Mouse (Mus musculus) brain, embryonic 14.5 days (tissue): ENCODE measurements around the gene Sh3bp5l.

ENCODE experiments used
- CTCF ChIP-seq: fragments of 200-500 bp; IDR thresholded peaks from 2 replicates; pipeline ENCODE4 v1.5.1; 2012; ENCODE audit warnings: inconsistent platforms, mild to moderate bottlenecking, moderate library complexity, borderline replicate concordance; ENCODE audit not compliant: insufficient read depth, insufficient read length; ENCODE audit errors: extremely low read depth
- POLR2A ChIP-seq: fragments of 200-500 bp; IDR thresholded peaks from 2 replicates; pipeline ENCODE4 v1.6.1; 2012; ENCODE audit warnings: mild to moderate bottlenecking, inconsistent platforms, borderline replicate concordance; ENCODE audit not compliant: poor library complexity, insufficient read depth, insufficient read length, severe bottlenecking; ENCODE audit errors: extremely low read depth

DNA sequence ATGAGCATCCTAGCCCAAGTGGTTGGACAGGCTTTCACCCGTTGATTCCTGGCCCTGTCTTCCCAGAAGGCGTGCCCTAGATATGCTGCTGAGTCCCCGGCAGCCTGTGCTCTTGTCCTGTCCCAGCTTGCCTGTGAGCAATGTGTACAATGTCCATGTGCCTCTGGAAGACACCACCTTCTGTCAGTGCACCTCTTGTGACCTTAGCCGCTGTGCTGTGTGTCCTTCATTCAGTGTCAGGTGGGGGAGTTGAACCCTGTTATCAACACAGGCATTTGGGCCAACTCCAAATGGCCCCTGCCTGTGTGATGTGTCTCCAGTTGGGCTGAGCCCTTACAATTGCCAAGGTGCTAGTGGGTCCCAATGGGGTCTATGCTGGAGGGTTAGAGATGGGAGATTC lies 16.2 kb downstream of the Sh3bp5l start:
- TF ChIP-seq CTCF = no peak
- TF ChIP-seq POLR2A = no peak
